Mouse (Mus musculus): ENCODE results near the gene Gbp4.
"Not testable (repeated sequence)": the region's sequence is repeated elsewhere in the genome, so short reads cannot be mapped to it uniquely, and the experiment has no call there.

Gene Gbp4

DNA sequence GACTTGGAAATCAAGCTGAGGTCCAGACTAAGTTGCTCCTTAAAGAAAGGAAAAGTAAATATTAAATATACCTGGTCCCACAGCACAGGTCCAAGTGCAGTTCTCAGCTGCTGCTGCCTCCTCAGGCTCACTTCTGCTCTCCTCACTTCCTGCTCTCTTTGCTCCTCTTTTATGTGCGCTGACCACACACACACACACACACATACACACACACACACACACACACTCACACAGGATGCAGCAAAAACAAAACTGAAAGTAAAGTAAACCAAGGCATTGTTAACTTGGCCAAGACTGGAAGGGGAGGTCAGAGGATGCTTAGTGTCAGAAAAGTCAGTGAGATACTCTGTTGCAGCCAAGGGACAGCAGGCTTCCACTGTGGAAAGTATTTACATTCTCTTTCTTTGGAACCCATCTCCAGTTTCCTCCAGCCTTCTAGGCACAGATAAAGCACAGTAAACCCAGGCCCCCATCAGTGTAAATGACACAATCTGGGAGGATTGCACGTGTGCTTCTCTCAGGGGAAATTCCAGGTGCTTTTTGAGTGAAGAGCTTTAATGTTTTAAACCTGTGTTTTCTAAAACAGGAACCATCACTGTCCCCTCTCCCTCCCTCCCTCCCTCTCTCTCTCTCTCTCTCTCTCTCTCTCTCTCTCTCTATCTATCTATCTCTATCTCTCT is at the start of gene Gbp4, which contains the start of the genes Gbp9 and Gbp8:
TSS of gene Gbp4 (minus strand) at position 178 of the 680 bp plus-strand sequence.
TSS of gene Gbp9 (minus strand) at position 131 of the 680 bp plus-strand sequence.
TSS of gene Gbp8 (minus strand) at position 132 of the 680 bp plus-strand sequence.
- in situ Hi-C loops (cut with MboI), result not testable (repeated sequence)

DNA sequence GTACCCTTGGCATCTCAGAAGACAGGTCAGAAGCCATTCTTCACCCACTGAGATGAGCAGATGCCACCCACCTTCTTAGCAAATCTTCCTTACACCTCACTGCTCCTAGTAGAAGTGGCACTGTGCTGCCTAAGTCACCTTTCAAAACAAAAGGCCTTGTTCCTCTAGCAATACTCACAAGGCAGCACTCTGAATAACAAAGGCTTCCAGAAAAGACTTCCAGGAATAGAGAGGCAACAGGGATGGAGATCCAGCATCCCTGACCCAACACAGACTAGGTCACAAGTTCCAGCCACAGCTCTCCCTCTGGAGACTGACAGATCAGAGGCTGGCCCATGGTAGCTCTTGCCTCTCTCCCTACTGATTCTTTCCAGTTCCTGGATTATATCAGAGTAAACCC is 42.1 kb upstream of the Gbp4 start:
- in situ Hi-C loops (cut with MboI), result no loop called here

DNA sequence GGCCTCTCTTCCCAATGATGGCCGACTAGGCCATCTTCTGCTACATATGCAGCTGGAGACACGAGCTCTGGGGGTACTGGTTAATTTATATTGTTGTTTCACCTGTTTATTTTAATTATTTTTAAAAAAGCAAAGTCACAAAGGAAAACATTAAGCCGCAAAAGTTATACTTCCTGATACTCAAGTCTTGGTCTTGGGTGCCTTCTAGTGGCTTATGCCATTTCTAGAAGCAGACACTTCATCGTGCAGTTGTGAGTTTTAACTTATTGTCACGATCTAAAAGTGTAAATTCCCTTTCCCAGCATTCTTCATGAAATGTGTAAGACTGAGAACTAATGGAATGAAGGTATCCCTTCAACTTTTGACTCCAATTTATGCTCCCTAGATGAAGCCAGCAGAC is 17.2 kb upstream of the Gbp4 start:
- in situ Hi-C loops (cut with MboI), result no loop called here

DNA sequence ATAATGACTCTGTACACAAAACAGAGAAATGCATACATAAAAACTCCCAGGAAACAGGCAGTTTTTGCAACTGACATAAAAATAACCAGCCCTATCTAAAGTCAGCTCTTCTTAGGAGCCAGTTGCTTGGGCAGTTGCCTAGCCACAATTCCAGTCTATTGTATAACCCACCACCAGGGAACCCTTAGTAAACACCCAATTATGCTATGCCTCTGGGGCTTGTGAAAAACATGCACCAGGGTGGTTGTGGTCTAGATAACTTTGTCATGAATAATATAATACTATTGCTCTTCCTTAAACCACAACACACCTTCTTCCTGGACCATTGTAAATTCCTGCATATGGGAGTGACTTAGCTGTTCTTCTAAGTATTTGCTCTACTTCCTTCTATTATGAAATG is 14.7 kb upstream of the Gbp4 start:
- in situ Hi-C loops (cut with MboI), result no loop called here

DNA sequence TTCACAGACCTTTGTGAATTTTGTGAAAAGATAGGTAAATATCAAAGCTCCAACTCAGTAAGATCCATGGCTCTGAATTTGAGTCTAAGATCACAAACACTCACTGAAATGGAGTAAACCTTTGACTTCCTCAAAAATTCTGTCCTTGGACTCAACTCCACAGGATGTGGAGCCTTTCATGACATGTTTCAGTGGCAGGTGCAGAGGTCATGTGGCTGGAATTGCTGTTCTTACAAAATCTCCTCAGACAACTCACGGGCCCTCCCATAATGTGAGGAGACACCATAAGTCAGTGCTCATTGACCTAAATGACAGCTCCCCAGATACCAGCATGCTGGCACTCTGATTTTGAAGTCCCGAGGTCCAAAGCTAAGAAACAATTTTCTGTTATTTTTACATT is 8.7 kb upstream of the Gbp4 start:
- in situ Hi-C loops (cut with MboI), result not testable (repeated sequence)

DNA sequence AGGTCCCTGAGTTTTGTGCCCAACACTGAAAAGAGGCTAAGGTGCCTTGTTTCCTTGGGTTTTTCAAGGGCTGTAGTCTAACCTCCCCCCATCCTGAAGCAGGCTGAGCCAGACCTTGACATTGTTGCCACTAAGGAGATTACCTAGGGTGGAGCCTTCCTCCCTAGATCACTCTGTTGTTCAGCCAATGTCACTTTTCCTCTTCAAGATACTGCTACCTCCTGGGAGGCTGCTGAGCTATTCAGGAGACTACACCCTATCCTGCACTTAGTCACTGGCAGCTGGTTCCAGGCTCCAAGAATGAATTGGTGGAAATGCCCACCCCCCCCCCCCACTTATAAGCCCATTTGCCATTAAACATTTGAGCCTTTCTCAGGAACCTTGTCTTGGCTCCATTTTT is 7.1 kb upstream of the Gbp4 start:
- in situ Hi-C loops (cut with MboI), result no loop called here

DNA sequence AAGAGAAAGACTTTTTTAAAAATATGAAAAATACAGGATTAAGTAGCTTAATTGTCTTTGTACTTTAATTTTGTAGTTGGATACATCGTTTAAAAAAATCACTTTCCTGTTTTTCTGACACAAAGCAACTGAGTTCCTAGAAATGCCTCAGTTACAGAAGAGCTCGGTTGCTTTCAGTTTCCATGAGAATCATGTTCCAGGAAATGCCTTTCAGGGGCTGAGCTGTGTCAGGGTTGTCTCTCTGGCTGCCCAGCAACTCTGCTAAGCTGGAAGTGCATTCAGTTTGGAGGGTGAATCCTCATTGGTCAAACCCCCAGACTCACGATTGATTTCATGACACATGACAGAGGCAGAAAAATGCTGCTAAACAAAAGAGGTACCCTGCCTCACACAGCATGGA is 6.3 kb upstream of the Gbp4 start:
- in situ Hi-C loops (cut with MboI), result not testable (repeated sequence)

DNA sequence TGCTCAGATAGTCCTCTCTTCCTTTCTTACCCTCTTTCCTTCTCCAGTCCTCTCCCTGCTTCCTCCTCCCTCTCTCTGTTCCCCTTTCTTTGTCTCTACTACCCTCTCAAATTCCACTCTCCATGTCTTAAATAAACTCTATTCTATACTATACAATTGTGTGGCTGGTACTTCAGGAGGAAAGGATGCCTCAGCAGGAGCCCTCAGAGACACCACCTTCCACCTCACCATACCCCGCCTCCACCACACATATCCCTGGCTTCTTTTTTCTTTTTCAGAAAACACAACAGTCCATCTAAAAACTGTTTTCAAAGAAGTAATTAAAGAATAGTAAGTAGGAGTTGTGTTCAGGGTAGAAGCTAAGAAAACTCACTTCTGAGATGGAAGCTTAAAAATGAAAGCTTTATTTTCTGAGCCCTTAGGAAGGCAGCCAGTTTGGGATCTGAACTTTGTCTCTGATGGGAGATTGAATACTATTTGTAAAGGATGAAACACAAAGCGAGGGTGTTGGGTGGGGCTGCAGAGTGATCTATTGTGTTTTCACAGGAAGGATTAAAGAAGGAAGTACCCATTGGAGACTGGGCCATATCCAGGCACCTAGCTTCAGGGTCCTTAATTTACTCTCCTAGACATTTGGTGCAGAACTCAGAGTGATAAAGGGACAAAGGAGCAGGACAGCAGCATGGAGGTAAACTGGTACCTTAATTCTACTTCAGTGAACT is 864 bp upstream of the Gbp4 start:
- in situ Hi-C loops (cut with MboI), result not testable (repeated sequence)

DNA sequence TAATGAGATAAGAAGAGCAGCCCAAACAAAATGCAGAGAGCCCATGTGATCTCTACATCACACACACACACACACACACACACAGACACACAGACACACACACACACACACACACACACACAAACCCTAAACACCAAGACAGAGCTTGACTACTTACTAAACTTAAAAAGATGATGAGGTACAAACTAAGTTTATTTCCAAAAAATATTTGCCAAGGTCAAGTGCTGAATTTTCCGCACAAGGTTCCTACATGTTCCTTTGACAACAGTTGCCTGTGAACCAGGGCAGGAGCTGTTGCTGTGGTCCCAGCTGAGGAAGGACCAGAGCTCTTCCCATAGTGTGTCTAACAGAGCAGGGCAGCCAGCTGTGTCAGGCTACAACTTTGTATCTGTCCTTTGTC is 480 bp downstream of the Gbp4 start:
- in situ Hi-C loops (cut with MboI), result no loop called here

DNA sequence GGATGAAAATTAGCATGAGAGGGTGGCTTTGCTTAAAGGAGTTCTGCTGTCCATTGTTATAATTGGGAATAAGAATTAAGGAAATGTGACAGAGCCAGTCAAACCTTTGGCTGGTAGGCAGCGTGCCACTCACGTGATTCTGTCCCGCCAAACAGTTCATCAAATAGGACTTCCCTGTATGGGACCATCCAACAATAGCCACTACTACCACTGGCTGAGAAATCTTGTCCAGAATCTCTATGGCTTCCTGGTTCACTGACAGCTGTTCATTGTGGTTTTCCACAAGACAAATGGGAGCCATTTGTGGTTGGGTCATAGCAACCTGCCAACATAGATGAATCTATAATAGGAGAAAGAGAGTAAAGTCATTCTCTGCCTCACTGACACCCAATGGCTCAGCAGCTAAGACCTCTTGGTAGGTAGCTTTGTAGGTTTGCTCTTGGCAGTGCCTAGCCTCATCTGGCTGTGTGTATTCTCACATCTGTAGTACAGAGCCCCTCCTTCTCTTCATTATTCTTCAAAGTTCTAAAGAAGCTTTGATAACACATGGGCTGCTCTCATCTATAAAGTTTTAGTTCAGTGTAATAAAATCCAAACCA is 2.6 kb downstream of the Gbp4 start:
- in situ Hi-C loops (cut with MboI), result not testable (repeated sequence)

DNA sequence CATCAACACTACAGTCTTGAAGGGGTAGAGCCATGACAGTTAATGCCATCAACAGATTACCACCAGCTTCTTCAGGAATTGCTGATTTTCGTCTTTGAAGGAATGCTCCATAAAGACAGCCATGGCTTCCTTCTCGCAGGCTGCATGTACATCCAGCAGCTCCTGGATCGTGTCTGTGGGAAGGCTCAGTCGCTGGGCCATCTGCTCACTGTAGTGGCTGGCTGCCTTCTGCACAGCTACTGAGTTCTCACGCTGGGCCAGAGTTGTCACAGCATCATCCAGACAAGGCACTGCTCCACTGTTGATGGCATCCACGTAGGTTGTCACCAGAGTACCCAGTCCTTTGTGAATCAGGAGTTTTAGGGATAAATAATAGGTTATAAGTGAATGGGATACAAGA is 17.7 kb downstream of the Gbp4 start:
- in situ Hi-C loops (cut with MboI), result not testable (repeated sequence)

DNA sequence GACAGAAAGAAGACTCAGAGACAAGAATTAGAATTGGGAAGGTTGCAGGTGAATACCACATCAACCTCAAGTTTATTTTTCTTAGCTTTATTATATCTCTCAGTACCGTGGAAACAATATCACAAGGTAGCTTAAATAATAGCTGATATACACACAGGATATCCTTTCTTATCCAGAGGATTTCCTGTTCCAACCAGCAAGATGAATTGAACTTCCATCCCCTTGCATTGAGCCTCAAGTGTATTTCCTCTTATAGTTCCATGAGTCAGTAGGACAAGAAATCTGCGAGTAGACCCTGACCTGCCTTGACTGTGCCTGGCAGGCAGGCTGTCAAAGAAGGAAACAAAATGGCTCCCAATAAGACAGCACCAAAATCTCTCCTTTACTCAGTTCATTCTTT is 23.6 kb downstream of the Gbp4 start:
- in situ Hi-C loops (cut with MboI), result no loop called here

DNA sequence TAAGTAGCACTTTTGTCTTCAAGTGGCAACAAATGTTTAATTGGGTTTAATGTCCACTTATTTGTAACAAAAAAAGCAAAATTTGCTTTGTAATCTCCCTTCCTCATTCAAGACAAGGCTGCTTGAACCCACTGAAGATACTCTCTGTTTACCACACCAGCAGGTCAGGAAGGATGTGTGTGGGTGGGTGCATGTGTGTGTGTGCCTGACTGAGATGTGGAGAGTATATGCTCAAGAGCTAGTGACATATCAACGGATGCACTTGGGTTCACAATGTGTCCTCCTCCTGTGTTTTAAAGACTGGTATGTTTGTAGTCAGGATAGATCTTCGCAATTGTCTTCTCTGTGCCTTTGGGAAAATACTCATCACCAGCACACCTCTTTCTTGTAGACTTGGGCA is 24.7 kb downstream of the Gbp4 start:
- in situ Hi-C loops (cut with MboI), result no loop called here

DNA sequence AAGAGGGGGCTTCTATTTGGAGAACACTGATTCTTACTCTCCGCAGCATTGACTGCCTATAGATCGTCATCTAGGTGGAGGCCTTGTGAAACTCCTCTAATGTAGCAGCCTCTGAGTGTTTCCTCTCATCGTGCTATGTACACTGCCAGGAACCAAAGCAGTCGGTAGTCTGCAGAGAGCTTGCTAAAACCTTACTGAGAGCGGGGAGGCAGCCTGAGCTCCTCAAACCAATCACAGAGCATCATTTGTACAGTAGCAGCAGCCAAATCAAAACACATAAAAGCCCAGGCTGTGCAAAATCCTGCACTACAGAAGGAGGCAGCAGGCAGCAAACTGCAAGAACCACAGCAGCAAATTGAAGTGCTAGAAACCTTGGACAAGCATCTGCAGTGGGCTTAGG is 25.7 kb downstream of the Gbp4 start:
- in situ Hi-C loops (cut with MboI), result no loop called here

DNA sequence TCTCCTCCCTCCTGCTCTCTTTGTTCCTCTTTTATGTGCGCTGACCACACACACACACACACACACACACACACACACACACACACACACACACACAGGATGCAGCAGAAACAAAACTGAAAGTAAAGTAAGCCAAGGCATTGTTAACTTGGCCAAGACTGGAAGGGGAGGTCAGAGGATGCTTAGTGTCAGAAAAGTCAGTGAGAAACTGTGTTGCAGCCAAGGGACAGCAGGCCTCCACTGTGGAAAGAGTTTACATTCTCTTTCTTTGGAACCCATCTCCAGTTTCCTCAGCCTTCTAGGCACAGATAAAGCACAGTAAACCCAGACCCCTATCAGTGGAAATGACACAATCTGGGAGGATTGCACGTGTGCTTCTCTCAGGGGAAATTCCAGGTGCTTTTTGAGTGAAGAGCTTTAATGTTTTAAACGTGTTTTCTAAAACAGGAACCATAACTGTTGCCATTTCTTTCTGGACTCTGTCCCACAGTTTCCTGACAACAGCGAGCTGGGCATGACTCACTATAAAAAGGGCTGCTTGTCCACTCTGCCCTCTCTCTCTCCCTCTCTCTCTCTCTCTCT is 29.0 kb downstream of the Gbp4 start:
- in situ Hi-C loops (cut with MboI), result not testable (repeated sequence)

DNA sequence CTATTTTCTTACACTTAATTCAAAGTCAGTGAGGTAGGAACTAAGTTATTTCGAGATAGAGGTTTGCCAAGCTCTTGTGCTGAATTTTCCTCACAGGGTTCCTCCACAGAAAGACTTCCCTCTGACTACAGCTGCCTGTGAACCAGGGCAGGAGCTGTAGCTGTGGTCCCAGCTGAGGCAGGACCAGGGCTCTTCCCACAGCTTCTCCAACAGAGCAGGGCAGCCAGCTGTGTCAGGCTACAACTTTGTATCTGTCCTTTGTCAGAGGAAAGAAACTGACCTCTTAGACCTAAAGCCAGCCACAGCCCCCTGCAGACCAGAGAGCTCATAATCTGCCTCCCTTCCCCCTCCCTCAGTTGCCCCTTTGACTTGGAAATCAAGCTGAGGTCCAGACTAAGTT is 29.6 kb downstream of the Gbp4 start:
- in situ Hi-C loops (cut with MboI), result not testable (repeated sequence)

DNA sequence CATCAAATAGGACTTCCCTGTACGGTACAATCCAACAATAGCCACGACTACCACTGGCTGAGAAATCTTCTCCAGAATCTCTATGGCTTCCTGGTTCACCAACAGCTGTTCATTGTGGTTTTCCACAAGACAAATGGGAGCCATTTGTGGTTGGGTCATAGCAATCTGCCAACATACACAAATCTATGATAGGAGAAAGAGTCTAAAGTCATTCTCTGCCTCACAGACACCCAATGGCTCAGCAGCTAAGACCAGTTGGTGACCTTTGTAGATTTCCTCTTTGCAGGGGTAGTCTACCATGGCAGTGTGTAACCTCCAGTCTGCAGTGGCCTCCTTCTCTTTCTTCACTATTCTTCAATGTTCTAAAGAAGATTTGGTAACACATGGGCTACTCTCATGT is 33.7 kb downstream of the Gbp4 start:
- in situ Hi-C loops (cut with MboI), result not testable (repeated sequence)

DNA sequence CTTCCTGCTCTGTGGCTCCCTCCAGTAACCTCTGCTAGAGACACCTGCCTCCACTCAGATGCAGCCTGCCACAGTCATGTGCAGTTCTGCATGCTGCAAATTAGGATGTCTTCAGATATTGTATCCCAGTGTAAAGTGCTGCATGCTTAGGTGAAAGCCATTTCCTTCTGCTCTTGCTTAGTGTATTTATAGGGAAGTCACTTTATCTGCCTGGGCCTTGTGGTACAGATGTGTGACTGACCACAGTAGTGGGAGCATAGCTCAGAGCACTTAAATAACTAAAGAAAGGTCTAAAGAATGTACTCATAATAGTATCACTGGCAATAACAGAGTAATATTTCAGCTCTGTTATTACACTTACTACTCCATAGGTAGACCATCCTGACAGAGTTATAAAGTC is 57.5 kb downstream of the Gbp4 start:
- in situ Hi-C loops (cut with MboI), result no loop called here

DNA sequence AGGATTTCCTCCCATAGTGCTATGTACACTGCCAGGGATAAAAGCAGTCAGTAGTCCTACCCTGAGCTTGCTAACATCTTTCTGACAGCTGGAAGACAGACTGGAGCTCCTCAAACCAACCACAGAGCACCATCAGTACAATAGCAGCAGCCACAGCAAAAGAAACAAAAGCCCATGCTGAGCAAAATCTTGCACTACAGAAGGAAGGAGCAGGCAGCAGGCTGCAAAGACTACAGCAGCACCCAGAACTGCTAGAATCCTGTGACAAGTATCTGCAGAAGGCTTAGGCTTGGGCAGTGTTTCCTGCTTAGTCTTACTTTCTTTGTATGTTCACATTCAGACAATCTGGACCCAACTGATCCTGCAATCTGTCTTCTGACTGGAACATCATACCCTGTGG is 71.0 kb downstream of the Gbp4 start:
- in situ Hi-C loops (cut with MboI), result not testable (repeated sequence)

Measured in mature B cell (primary cell).